Mouse (Mus musculus) liver, adult (tissue): ENCODE measurements around the gene Cd93.

ENCODE experiments used
- GATA4 ChIP-seq: IDR thresholded peaks from 2 replicates; pipeline ENCODE4 v1.6.1; 2014; ENCODE audit warnings: mild to moderate bottlenecking, low read length; ENCODE audit not compliant: insufficient replicate concordance

Cd93 gene

DNA sequence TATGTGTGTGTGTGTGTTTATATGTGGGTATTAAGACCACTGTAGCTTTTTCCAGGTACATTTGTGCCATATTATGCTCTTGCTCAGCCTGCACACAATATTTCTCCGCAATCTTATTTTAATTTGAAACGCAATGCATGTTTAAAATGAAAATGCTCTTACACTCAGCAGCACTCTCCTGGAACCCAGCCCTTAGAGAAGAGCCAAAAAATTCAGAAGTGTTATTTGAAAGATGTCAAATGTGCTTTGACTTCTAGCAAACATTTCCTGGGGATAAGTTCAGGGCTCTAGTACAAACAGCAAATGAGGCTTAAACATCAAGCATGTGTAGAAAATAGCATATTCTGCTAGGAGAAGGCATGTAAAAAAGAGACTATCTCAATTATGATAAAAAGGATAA, 23.6 kb downstream of the Cd93 start:
- TF ChIP-seq GATA4, result no peak

DNA sequence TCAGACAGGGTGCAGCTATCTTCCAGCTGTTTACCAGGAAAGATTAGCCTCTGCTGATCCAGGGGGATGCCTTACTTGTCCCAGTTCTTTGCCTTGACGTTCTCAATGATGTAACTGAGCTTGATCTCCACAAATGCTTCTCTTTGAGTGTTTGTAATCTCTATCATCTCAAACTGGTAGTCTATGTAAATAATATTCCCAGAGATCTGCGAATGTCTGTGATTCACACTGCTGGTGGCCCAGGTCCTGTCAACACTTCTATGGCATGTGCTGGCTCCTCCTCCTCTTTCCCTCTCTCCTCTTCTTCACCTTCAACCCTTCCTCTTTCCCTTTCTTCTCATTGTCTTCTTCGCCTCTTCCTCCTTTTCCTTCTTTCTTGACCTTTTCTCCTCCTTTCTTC, 24.2 kb downstream of the Cd93 start:
- TF ChIP-seq GATA4, result no peak

DNA sequence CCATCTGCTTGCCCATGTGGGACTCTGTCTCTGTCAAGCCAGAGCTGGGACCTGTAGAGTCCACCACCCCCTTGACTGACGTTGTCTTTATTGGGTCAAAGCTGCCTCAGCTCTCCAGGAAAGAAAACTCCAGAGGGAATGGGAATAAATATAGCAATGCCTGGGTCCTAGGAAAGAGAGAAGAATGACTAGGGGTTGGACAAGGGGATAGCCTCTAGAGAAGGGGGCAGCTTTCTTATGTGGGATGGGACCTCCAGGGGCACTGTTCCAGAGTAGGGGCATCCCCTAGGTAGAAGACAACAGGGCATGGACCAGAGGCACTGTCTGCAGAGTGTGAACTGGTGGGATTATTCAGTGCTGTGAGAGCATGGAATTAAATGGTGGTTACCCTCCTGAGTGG, 33.5 kb downstream of the Cd93 start:
- TF ChIP-seq GATA4, result no peak

DNA sequence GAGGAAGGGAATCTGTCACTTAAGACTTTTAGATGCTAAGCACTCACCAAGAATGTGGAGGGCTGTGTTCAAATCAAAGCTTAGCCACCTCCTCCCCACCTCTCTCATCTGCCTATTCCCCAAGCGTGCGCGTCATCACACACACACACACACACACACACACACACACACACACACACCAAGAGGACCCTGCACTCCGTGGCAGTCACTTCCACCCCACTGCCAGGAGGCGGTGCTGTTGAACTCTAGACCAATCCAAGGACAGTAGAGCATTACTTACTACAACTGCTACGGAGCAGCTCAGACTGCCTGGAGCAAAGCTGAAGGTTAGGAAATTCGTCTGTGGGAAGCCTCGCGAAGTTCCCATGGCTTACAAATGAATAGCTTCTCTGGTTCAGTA, 34.2 kb downstream of the Cd93 start:
- no peak for TF ChIP-seq GATA4

DNA sequence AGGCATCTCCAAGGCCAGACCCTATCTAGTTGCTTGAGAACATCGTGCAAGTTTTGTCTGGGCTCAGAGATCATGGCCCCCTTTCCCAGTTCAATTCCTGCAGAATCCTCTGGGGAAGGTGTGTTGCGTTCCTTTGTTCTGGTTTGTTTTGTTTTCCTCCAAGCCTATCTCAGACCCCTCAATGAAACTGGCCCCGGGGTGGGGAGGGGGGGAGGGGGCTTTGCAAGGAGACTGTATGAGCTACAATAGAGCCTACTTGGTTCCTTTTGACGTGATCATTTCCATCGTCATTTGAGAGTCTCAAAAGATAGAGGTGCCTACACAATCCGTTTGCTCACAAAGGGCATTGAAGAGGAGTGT, 34.6 kb downstream of the Cd93 start:
- no peak for TF ChIP-seq GATA4

DNA sequence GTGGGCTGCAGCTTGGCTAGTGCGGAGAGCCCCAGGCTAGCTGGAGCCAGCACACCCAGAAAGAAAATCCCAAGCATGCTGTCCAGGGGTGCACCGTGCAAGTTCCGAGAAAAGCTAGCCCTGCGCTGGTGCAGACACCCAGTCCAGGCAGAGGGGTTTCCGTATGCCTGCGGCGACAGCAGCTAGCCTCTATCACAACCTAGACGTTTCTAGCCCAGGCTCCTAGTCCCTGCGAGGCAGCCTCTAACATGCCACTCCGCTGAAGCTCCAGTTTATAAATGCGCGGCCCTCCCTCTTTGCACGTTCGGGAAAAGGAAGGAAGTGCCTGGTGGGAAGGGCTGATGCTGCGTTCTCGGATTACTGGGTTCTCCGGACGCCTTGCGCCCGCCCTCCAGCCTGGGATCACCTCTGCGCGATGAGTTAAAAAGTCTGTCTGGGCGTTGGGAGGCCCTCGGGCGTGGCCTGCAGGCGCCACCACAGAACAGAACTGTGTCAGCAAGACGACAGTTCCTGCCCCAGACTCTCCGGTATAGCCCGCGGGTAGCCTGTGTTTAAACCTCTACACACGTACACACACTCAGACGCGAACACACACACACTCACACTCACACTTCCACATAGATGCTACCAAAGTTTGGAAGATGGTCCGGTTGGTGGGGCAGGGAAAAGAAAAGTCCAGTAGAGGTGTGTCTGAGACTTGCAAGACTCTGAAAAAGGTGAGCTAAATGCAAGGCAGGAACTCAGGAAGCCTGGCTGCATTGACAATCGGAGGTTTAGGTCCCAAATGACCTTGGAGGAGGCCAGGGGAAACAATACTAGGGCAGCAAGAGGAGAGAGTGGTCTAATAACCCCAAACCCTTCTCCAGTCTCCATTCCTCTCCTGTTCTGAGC, 35.2 kb downstream of the Cd93 start, which contains the start of gene Thbd:
Gene Thbd (minus strand): TSS at position 319 of the 891 bp plus-strand sequence.
- peak; percentile 62; the same call in 1 of the 2 replicates for TF ChIP-seq GATA4

DNA sequence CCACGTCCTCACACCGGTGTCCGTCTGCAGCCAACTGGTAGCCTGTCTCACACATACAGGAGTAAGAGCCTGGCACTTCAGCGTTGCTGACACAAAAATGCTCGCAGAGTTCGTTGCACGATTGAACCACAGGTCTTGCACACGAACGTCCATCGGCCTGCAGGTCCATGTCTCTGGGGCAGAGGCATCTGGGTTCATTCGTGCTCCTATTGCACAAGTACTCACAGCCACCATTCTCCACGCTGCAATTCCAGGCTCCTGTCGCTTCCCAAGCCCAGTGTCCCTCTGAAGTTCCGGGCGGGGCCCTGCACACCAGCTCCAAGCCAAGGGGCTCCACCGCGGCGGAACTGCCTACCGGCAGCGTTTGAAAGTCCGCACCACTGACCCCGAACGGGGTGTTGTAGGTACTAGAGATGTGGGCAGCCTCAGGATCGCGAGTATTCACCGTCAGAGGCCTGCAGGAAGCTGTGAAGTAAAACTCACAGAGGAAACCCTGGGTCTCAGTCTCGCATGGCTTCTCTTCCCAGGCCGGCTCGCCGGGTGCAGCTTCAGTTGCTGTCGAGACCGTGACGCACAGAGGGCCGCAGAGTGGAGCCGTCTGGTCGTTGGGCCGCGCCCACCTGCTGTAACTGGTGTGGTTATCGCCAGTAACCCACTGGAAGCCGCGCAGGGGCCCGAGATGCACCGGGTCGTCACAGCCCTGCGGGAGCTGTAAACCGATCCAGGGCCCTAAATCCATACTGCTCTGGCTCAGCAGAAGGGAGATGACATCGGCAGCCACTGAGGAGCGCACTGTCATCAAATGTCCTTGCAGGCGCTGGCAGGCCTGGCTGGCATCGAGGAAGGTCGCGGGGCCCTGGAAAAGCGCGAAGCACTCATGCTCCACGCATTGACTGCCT, 36.1 kb downstream of the Cd93 start:
- no peak for TF ChIP-seq GATA4

DNA sequence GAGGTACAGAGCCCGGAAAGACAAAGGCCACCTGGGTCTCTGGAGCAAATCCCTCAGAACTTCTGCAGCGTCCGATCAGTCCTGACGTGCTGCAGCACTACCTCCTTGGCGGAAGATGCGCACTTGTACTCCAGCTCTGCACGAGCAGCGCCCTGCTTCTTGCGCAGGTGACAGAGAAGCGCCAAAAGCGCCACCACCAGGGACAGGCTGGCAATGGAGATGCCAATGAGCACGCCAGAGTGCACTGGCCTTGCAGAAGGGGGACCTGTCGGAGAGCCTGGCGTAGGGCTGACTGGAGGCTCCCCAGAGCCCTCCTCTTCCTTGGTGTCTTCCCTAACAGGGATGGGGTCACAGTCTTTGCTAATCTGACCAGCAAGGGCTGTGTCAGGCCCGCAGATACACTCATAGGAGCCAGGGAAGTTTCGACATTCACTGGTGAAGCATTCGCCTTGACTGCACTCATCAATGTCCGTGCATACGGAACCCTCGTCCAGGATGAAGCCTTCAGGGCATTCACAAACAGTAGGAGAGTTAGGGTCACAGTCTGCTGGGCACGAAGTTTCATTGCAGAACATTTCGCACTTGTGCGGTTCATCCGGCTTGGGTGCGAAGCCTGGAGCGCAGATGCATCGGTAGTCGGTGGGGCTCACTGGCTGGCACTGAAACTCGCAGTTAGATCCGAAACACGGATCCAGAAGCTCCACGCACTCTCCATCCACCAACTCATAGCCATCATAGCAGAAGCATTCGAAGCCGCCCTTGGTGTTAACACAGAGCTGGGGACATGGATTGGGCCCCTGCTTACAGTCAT, 37.0 kb downstream of the Cd93 start:
- TF ChIP-seq GATA4, result no peak

DNA sequence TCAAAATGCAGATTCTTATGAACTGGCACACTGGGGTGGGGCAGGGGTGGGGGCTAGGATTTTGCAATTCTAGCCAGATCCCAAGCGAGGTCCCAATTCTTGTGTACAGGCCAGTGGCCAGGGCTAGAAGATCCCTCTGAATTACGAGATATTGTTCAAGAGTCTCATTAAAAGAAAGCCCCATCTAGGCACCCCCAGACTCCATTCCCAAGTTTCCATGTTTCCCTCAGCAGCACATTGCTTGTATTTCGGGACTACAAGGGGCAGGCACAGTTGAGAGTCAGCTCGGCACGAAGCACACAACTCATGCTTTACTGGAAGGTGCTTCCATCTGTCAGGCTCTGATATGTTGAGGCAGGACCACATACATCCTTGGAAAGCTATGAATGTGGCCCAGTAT, 38.5 kb downstream of the Cd93 start:
- no peak for TF ChIP-seq GATA4

DNA sequence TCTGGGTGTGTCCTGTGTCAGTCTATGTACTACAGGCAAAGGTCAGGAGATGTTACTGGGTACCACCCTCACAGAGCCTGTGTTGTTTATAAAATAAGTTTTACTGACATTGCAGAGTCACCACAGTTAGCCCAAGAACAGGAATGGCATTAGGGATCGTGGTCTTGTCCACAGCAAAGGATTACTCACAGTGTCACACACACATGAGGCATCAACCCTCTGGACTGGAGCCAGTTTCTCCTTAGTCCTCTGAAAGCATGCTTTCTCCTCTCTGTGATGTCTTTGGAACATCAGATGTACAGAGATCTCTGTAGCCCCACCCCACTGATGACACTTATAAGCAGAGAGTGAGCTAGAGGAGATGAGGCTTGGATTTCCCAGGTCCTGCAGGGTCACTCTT, 41.1 kb downstream of the Cd93 start:
- TF ChIP-seq GATA4, result no peak

DNA sequence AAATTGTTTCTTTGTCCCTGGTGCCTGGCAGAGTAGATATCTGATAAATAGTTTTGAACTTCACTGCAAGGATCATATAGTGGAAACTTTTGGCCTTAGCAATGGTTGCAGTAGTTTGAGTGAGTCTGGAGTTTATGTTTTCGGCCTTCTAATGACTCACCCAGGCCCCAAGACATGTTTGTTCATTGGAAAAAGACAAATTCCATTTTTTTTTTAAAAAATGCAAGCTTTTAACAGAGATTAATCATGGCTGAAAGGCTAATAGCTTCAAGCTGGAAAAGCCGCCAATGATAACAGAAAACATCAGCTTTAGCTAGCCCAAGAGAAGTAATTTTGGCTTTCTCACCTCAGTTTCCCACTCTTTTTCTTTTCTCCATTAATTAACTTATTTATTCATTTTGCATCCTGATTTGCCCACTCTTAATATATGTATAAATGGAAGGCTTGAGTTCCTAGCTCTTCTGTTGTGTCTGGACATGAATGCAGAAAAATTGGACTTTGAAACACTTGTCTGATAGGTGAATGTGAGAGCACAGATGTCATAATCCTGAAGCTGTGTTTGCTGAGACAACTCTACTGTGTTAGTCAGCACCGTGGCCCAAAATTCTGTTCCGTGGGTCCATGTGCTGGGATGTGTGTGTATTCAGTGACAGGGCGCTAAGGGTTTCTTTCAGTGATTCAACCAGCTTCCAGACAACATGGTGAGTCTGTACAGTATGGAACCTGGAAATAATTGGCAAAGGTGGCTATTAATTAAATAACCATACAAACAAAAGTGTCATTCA, 44.3 kb downstream of the Cd93 start:
- no peak for TF ChIP-seq GATA4

DNA sequence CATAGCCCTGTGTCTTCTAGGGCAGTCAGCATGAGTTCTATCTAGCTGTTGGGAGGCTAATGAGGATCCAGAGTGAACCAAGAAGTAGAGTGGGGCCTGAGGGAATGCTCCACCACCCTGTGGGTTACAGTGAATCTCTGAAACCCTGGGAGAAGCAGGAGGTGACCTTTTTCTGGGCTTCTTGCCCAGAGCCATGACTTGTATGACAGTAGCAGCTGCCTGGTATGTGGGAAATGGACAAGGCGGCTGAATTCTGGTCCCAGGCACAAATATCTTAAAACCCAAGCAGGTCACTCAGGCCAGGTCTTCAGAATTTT, 45.6 kb downstream of the Cd93 start:
- TF ChIP-seq GATA4, result no peak

DNA sequence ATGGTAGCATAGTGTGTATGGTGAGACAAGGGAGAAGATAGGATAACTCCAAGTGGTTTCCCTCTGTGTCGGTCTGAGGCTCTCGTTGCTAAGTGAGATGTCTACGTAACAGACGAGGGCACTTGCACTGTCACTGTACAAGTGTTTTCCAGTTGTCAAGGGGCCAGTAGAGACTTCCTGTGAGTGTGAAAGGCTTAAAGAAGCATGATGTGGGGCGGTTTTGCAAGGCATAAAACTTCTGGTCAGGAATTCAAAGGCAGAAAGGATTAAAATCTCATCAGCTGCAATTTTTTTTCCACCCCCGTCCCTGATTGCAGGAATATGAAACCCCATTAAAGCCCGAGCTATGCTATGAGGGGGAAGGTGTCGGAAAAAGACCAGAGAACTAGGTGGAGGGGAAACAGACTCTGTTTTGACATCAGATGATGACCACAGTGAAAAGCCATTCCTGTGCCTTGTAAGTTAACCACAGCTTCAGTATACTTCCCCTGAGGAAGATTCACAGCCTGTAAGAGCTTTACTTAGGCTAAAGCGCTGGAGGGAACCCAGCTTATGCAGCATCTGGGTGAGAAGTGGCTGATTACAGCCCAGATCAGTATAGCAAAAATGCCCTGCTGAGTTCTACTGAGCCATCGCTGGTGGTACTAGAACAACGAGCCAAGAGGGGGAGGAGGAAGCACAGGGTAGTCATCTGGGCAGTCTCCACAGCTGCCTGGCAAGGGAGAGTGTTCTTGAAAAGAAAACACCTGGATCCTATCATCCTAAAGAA, 46.2 kb downstream of the Cd93 start:
- no peak for TF ChIP-seq GATA4

DNA sequence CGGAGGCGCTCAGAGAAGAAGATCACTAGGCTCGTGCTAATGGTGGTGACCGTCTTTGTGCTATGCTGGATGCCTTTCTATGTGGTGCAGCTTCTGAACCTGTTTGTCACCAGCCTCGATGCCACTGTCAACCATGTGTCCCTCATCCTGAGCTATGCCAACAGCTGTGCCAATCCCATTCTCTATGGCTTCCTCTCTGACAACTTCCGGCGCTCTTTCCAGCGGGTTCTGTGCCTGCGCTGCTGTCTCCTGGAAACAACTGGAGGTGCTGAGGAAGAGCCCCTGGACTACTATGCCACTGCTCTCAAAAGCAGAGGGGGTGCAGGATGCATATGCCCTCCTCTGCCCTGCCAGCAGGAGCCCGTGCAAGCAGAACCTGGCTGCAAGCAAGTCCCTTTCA, 47.2 kb downstream of the Cd93 start:
- no peak for TF ChIP-seq GATA4
